Mouse (Mus musculus) heart, postnatal 0 days (tissue): ENCODE results near the gene 6430571L13Rik.

Source experiments
- CTCF ChIP-seq: IDR thresholded peaks from 2 replicates; pipeline ENCODE4 v1.5.1; 2016; ENCODE audit warnings: antibody characterized with exemption, control low read depth, low read depth
- EP300 ChIP-seq: IDR thresholded peaks from 2 replicates; pipeline ENCODE4 v1.6.1; 2016; ENCODE audit warnings: antibody characterized with exemption, low read depth

DNA sequence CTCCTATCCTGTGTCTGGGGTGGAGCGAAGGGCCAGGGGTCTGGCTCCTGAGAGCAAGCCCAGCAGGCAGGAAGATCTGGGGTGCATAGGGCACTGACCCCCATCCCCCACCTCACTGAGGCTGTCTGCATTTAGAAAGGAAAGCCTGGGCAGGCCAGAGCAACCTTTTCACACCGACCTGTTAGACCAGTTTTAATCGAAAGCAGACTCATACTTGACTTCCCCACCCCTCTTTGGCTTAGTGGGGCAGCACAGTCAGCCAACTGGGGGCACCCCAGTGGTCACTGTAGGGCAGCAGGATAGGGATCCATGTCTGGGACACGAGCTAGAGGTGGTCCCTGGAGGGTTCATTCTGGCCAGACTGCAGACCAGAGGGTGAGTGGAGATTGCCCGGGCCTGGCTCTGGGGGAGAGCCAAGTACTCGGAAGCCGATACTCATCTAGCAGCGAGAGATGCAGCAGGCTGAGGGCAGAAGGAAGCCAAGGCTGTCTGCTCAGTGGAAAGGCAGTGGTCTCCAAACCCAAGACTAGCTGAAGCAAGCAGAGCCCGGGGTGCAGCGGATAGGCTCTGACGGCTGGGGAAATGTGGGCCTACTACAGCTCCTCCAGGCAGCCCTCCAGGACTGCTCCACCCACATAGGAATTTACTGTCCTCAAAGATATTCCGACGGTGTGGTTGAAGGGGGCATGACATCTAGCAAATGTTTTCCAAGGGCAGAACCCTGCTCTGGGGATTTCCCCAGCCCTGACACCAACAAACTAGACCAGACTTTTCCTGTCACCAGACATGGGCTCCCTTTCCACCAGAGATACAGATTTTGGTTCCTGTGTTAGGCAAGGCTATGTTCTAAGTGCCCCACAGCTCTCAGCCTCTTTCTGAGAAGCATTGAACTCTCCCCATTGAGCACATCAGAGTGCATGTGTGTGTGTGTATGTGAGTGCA is 34.5 kb upstream of the 6430571L13Rik start:
- TF ChIP-seq CTCF = no peak
- no peak for TF ChIP-seq EP300
